Mouse (Mus musculus) mesoderm, embryonic 11.5 days (tissue): ENCODE data around the gene Gsdma2.

ENCODE experiments used
- DNase-seq: peaks from one replicate; pipeline ENCODE4 v3.0.0-alpha.2; 2012; ENCODE audit warnings: low read depth, low spot score

Gsdma2 gene

GRCm38 (mm10) chr11:98698849-98699640 lies 52.5 kb downstream of the Gsdma2 start:
- DNase-seq: no peak

GRCm38 (mm10) chr11:98699911-98700310 lies 53.4 kb downstream of the Gsdma2 start:
- DNase-seq: peak; percentile 72

DNA sequence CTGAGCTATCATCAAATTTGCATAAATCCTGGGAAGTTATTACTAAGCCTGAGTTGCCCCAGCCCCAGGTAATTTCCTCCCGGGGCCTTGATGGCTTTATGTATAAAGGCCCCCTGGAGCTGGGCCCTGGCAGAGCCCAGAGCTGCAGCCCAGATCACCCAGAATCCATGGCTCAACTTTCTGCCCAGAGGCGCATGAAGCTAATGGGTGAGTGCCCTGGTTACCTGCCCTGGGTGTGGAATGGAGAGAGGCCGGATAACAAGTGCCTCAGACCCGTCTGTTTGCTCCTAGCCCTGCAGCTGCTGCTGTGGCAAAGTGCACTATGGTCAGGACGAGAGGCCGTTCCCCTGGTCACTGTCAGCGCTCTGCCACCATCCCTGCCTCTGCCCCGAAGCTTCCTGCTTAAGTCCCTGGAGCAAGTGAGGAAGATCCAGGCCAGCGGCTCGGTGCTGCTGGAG lies 54.7 kb downstream of the Gsdma2 start, which contains the start of gene Csf3:
Gene Csf3 (plus strand): TSS at position 51 of the 458 bp plus-strand sequence.
- no peak for DNase-seq

DNA sequence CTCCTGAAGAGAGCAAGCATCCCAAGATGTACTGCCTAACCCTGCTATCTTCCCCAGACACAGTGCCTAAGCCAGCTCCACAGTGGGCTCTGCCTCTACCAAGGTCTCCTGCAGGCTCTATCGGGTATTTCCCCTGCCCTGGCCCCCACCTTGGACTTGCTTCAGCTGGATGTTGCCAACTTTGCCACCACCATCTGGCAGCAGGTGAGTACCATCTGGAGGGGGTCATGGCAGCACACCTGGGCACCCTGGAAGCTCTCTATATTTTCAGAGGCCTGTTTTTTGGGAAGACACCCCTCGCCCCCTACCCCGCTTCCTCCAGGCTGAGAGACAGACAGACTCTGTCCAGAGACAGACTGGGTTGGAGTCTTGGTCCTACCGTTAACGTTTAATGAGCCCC lies 55.8 kb downstream of the Gsdma2 start:
- DNase-seq: no peak

DNA sequence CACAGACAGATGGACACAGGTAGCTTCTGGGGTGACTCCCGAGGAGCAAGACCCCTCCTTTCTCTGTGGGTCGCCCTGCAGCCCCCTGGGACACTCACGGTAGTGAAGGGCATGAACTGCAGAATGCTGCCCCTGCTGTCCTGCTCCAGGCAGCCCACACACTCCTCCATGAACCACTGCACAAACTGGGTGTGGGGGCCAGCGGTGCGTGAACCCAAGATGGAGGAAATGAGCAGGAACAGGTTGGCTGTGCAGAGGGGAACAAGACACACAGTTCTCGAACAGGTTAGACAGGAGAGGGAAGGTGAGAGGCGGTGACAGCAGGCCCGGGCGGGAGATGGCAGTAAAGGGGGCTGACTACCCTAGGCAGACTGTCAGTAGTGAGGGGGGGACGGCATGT lies 58.5 kb downstream of the Gsdma2 start:
- no peak for DNase-seq
